In genomic region chr17:48045631-48046030, GRCm38 (mm10) we compare ENCODE assay signal across 9 mouse cellular contexts. TPM values are rescaled to one million over a fixed set of nuclear protein-coding genes. Genes with fewer than 3 reads are reported as not detected.
DNase-seq lines count a peak whose midpoint lies in the region; ATAC-seq and TF ChIP-seq lines count a peak whose summit lies in the region.
"Had no signal": no experiment of that assay in that cellular context is flagged by ENCODE, and none has a peak within 500 bp of the region (broad histone marks: within the 10 kb centered on the region; RNA-seq: fewer than 3 reads in every experiment).

No protein-coding gene starts in this region.

- no peak for ATAC-seq in frontal cortex, adult (ENCODE audit: low TSS enrichment)
- ATAC-seq in megakaryocyte-erythroid progenitor cell, adult 5-6 weeks (replicated peaks; ENCODE audit: low FRiP score, low TSS enrichment, poor library complexity, severe bottlenecking), result peak; percentile 58; the same call in 1 of the 2 replicates

- peak; percentile 32; the same call in 1 of the 2 replicates for TF ChIP-seq CTCF in testis, adult 2 months (IDR thresholded peaks at IDR 0.05; ENCODE audit: control insufficient read depth, insufficient read depth, insufficient replicate concordance, low read depth, low read length)

- H3K27ac ChIP-seq in testis, adult 2 months (ENCODE audit: control insufficient read depth, insufficient read depth, low read depth, low read length), result no peak overlapping the region
- H3K27ac ChIP-seq: limb, embryonic 12.5 days had no signal

- H3K27me3 ChIP-seq in testis, adult 2 months (ENCODE audit: control insufficient read depth, insufficient read depth, low read length), result no peaks in the 10 kb centered on the region

- DNase-seq in frontal cortex, adult 2 months (ENCODE audit: extremely low spot score in 1 of 2, low spot score in 1 of 2), result peak; percentile 8 to 82
- peak; percentile 91 for DNase-seq in B cell, adult 2 months
- DNase-seq in adrenal gland, postnatal 10 days, result peak; percentile 91
- DNase-seq in fibroblast of lung, adult 2 months (ENCODE audit: low read depth), result peak; percentile 23
- DNase-seq in layer of hippocampus, postnatal 10 days (ENCODE audit: low spot score in 2 of 2), result peak; percentile 72 to 75

- no peaks in the 10 kb centered on the region for H3K36me3 ChIP-seq in testis, adult 2 months (ENCODE audit: control insufficient read depth, insufficient read depth, low read length)
- H3K36me3 ChIP-seq: limb, embryonic 12.5 days had no signal

- no peaks in the 10 kb centered on the region; the same call in 1 of the 2 replicates for H3K4me1 ChIP-seq in testis, adult 2 months (ENCODE audit: control insufficient read depth, insufficient read depth, low read length)

- H3K4me3 ChIP-seq in testis, adult 2 months (ENCODE audit: control insufficient read depth, low read depth, low read length), result no peak overlapping the region
- H3K4me3 ChIP-seq: limb, embryonic 12.5 days had no signal

- no peak for TF ChIP-seq POLR2A in testis, adult 2 months (IDR thresholded peaks at IDR 0.05; ENCODE audit: control insufficient read depth, low read depth, low read length)

RNA-seq across cellular contexts. Expression of gene 1700122O11Rik, which starts 7.5 kb away (rescaled TPM):
- polyA plus RNA-seq in frontal cortex, adult 2 months (2012; rRNA removed), result not detected in 2 replicates
- not detected for total RNA-seq in adrenal gland, postnatal 10 days (2021)
- total RNA-seq in layer of hippocampus, postnatal 10 days (2021), result not detected
- not detected in 2 replicates for total RNA-seq in megakaryocyte-erythroid progenitor cell, adult 5-6 weeks (2014; fragmentation: Nextera tagmentation)
- total RNA-seq in megakaryocyte-erythroid progenitor cell, adult 5-6 weeks (2017), result not detected in 2 replicates
- polyA plus RNA-seq in testis, adult 2 months (2012; rRNA removed), result 19.1 and 19.7 TPM in 2 replicates
- polyA plus RNA-seq: limb, embryonic 12.5 days had no signal

RNA-seq across cellular contexts. Expression of gene 1700067P10Rik, which starts 43.5 kb away (rescaled TPM):
- 0.15 and 0.42 TPM in 2 replicates for polyA plus RNA-seq in frontal cortex, adult 2 months (2012; rRNA removed)
- not detected for total RNA-seq in adrenal gland, postnatal 10 days (2021)
- total RNA-seq in layer of hippocampus, postnatal 10 days (2021), result not detected
- total RNA-seq in megakaryocyte-erythroid progenitor cell, adult 5-6 weeks (2014; fragmentation: Nextera tagmentation), result not detected in 2 replicates
- not detected in 2 replicates for total RNA-seq in megakaryocyte-erythroid progenitor cell, adult 5-6 weeks (2017)
- polyA plus RNA-seq in testis, adult 2 months (2012; rRNA removed), result 159 and 164 TPM in 2 replicates
- polyA plus RNA-seq: limb, embryonic 12.5 days had no signal

Comparison
In these comparisons a context has a peak if more than half of its experiments do, and no peak if none do; other contexts are left out.
1. DNase-seq: peak in every context shown above with its lines; median percentile 91 in B cell, adult 2 months; 91 in adrenal gland, postnatal 10 days; 74 in layer of hippocampus, postnatal 10 days; 45 in frontal cortex, adult 2 months; 23 in fibroblast of lung, adult 2 months.